Mouse (Mus musculus): ENCODE measurements at regions not wholly inside any gene's neighbourhood (a gene's known extent, or its start where the extent isn't known, plus 50 kb on each side); places are given as distances from the start of the nearest gene placed in this dataset.

GRCm38 (mm10) chr13:38281712-38282111, 63.2 kb upstream of the Bmp6 start:
- DNase-seq (ENCODE audit: low read depth, low spot score) = no peak

GRCm38 (mm10) chr13:38287960-38288359, 56.9 kb upstream of the Bmp6 start:
- DNase-seq (ENCODE audit: low read depth, low spot score) = no peak

GRCm38 (mm10) chr13:38288572-38289440, 56.1 kb upstream of the Bmp6 start:
- no peak for DNase-seq (ENCODE audit: low read depth, low spot score)

GRCm38 (mm10) chr13:38290287-38290941, 54.5 kb upstream of the Bmp6 start:
- DNase-seq (ENCODE audit: low read depth, low spot score) = peak; percentile 55

- DNase-seq (ENCODE audit: low read depth, low spot score) = no peak
These were observed 53.4 kb upstream of the Bmp6 start for GRCm38 (mm10) chr13:38291487-38291886.

Measured in R1 (cell line).